Mouse (Mus musculus) forebrain, postnatal 0 days (tissue): Measurements from ENCODE around the gene Cplx3. TPM values are rescaled to one million over a fixed set of nuclear protein-coding genes. Genes with fewer than 3 reads are reported as not detected.

Experiments
- ATAC-seq: fragments of 200-750 bp; cut with Nextera tagmentation; 2 replicates; pipeline ENCODE4 v1.8.0; 2017; ENCODE audit warnings: mild to moderate bottlenecking, moderate library complexity
- DNase-seq: peaks from one replicate; pipeline ENCODE4 v3.0.0-alpha.2; 2015
- H3K27ac ChIP-seq: fragments of 300-500 bp; sonication (generic); 2 replicates; pipeline ENCODE4 v1.5.1; 2014; ENCODE audit warnings: low read depth, mild to moderate bottlenecking, antibody characterized with exemption, low read length, moderate library complexity, mixed read lengths
- H3K27me3 ChIP-seq: fragments of 300-500 bp; sonication (generic); 2 replicates; pipeline ENCODE4 v1.6.1; 2014; ENCODE audit warnings: mild to moderate bottlenecking, low read length, mixed read lengths; ENCODE audit not compliant: insufficient read depth
- H3K36me3 ChIP-seq: fragments of 300-500 bp; sonication (generic); 2 replicates; pipeline ENCODE4 v1.6.1; 2014; ENCODE audit warnings: mild to moderate bottlenecking, moderate library complexity; ENCODE audit not compliant: insufficient read depth
- H3K4me1 ChIP-seq: fragments of 300-500 bp; sonication (generic); 2 replicates; pipeline ENCODE4 v1.6.1; 2014; ENCODE audit warnings: antibody characterized with exemption; ENCODE audit not compliant: insufficient read depth
- H3K4me2 ChIP-seq: fragments of 300-500 bp; sonication (generic); 2 replicates; pipeline ENCODE4 v1.6.1; 2014; ENCODE audit warnings: low read depth, mild to moderate bottlenecking, moderate library complexity
- H3K4me3 ChIP-seq: fragments of 300-500 bp; sonication (generic); 2 replicates; pipeline ENCODE4 v1.5.1; 2014; ENCODE audit warnings: low read depth, low read length, mixed read lengths
- H3K9ac ChIP-seq: fragments of 300-500 bp; sonication (generic); 2 replicates; pipeline ENCODE4 v1.6.1; 2014; ENCODE audit warnings: mild to moderate bottlenecking
- H3K9me3 ChIP-seq: fragments of 300-500 bp; sonication (generic); 2 replicates; pipeline ENCODE4 v1.6.1; 2016; ENCODE audit warnings: low read length
- CTCF ChIP-seq: sonication (generic); IDR thresholded peaks from 2 replicates; pipeline ENCODE4 v1.5.1; 2016; ENCODE audit warnings: antibody characterized with exemption, control low read depth, low read depth
- WGBS: fragments of 180-500 bp; shearing (Covaris S2); extraction: QIAGEN DNeasy Blood & Tissue Kit; methylation state at CpG from one replicate; pipeline ENCODE4 v1.1.7; 2014; 5-methylcytosine and 5-hydroxymethylcytosine counted together
- polyA plus RNA-seq: library from polyadenylated mRNA; unstranded; fragments of >200 nt; fragmentation: Nextera tagmentation; extraction: Ambion mirVana; gene quantifications from 2 replicates; pipeline ENCODE4 v1.2.1, GENCODE M21; 2015
- total RNA-seq: library from RNA; depleted of rRNA; stranded (reverse); fragments of >200 nt; gene quantifications from 2 replicates; pipeline ENCODE4 v1.2.3, GENCODE M21; 2014

The Cplx3 gene
- total and polyA plus RNA-seq, 2 experiments from 2014 or later: 0.67 to 1.2 TPM

GRCm38 (mm10) chr9:57612587-57612986, 6.5 kb upstream of the Cplx3 start:
- DNase-seq: no peak
- no peak overlapping the region for H3K27ac ChIP-seq
- no peaks in the 10 kb centered on the region for H3K27me3 ChIP-seq
- peaks cover 5% of the 10 kb centered on the region; the same call in 1 of the 2 replicates for H3K4me1 ChIP-seq
- WGBS: 89% methylated on average over 7 of the region's 7 CpGs
- TF ChIP-seq CTCF: no peak
- H3K4me3 ChIP-seq: no peak overlapping the region
- H3K9ac ChIP-seq: no peak overlapping the region
- ATAC-seq: no peak
- H3K9me3 ChIP-seq: no peaks in the 10 kb centered on the region
- no peaks in the 10 kb centered on the region for H3K36me3 ChIP-seq
- H3K4me2 ChIP-seq: no peak overlapping the region

- no peaks in the 10 kb centered on the region for H3K36me3 ChIP-seq
- ATAC-seq (peak; percentile 68), DNase-seq (peak; percentile 75)
- H3K9me3 ChIP-seq: no peaks in the 10 kb centered on the region
- WGBS: 25% methylated on average over 3 of the region's 3 CpGs
- no peak overlapping the region for H3K4me3 ChIP-seq
- H3K27ac ChIP-seq: peak overlapping the region; percentile 42; the same call in 1 of the 2 replicates
- H3K4me2 ChIP-seq: no peak overlapping the region
- no peak for TF ChIP-seq CTCF
- no peak overlapping the region for H3K9ac ChIP-seq
- H3K4me1 ChIP-seq: peaks cover 13% of the 10 kb centered on the region
- H3K27me3 ChIP-seq: peaks cover 14% of the 10 kb centered on the region
Observed at GRCm38 (mm10) chr9:57610359-57610826, 4.3 kb upstream of the Cplx3 start.

- H3K9ac ChIP-seq: no peak overlapping the region
- H3K4me2 ChIP-seq: no peak overlapping the region
- ATAC-seq (no peak), DNase-seq (no peak)
- 65% methylated on average over 3 of the region's 3 CpGs for WGBS
- H3K9me3 ChIP-seq: no peaks in the 10 kb centered on the region
- H3K27ac ChIP-seq: 0 out of 2 replicates have a peak overlapping the region, but pooled peaks have one; percentile 42
- H3K4me1 ChIP-seq: peaks cover 13% of the 10 kb centered on the region
- peaks cover 15% of the 10 kb centered on the region for H3K27me3 ChIP-seq
- H3K36me3 ChIP-seq: no peaks in the 10 kb centered on the region
- no peak overlapping the region for H3K4me3 ChIP-seq
- TF ChIP-seq CTCF: no peak
Observed at GRCm38 (mm10) chr9:57609803-57610202, 3.7 kb upstream of the Cplx3 start.

GRCm38 (mm10) chr9:57605503-57605902, 578 bp downstream of the Cplx3 start:
- Histone ChIP-seq H3K9ac (no peak overlapping the region), H3K27ac (no peak overlapping the region), H3K4me3 (no peak overlapping the region), H3K9me3 (no peaks in the 10 kb centered on the region), H3K4me1 (peaks cover 9% of the 10 kb centered on the region; the same call in 1 of the 2 replicates), H3K27me3 (peaks cover 15% of the 10 kb centered on the region), H3K36me3 (no peaks in the 10 kb centered on the region), H3K4me2 (peak overlapping the region; percentile 48; the same call in 1 of the 2 replicates)
- ATAC-seq (no peak), DNase-seq (no peak)
- TF ChIP-seq CTCF: no peak
- 9% methylated on average over 9 of the region's 9 CpGs for WGBS

- DNase-seq: no peak
- no peak overlapping the region for H3K4me2 ChIP-seq
- no peak for TF ChIP-seq CTCF
- WGBS: 67% methylated on average over 4 of the region's 4 CpGs
- no peak overlapping the region for H3K4me3 ChIP-seq
- peaks cover 15% of the 10 kb centered on the region for H3K27me3 ChIP-seq
- H3K9me3 ChIP-seq: no peaks in the 10 kb centered on the region
- no peak overlapping the region for H3K9ac ChIP-seq
- H3K36me3 ChIP-seq: no peaks in the 10 kb centered on the region
- ATAC-seq: no peak
- peaks cover 9% of the 10 kb centered on the region; the same call in 1 of the 2 replicates for H3K4me1 ChIP-seq
- no peak overlapping the region for H3K27ac ChIP-seq
Observed at GRCm38 (mm10) chr9:57604875-57605274, 1.2 kb downstream of the Cplx3 start.

GRCm38 (mm10) chr9:57602098-57602497, 4.0 kb downstream of the Cplx3 start:
- no peak overlapping the region for H3K9ac ChIP-seq
- peaks cover 9% of the 10 kb centered on the region; the same call in 1 of the 2 replicates for H3K4me1 ChIP-seq
- no peak overlapping the region for H3K27ac ChIP-seq
- TF ChIP-seq CTCF: no peak
- no peaks in the 10 kb centered on the region for H3K9me3 ChIP-seq
- 52% methylated on average over 8 of the region's 8 CpGs for WGBS
- H3K4me2 ChIP-seq: no peak overlapping the region
- no peak for DNase-seq
- ATAC-seq: no peak
- H3K4me3 ChIP-seq: no peak overlapping the region
- no peaks in the 10 kb centered on the region for H3K36me3 ChIP-seq
- peaks cover 15% of the 10 kb centered on the region for H3K27me3 ChIP-seq

- H3K9me3 ChIP-seq: no peaks in the 10 kb centered on the region
- peak; percentile 62 for ATAC-seq
- H3K27me3 ChIP-seq: peaks cover 10% of the 10 kb centered on the region
- 47% methylated on average over 2 of the region's 2 CpGs for WGBS
- H3K4me3 ChIP-seq: no peak overlapping the region
- H3K9ac ChIP-seq: no peak overlapping the region
- H3K36me3 ChIP-seq: 0 out of 2 replicates have a peak, but pooled peaks cover under 1% of the 10 kb centered on the region
- no peak for TF ChIP-seq CTCF
- H3K4me2 ChIP-seq: no peak overlapping the region
- peak; percentile 55 for DNase-seq
- no peak overlapping the region for H3K27ac ChIP-seq
- peaks cover 5% of the 10 kb centered on the region; the same call in 1 of the 2 replicates for H3K4me1 ChIP-seq
Observed at GRCm38 (mm10) chr9:57601353-57601706, 4.8 kb downstream of the Cplx3 start.
